Mouse (Mus musculus): ENCODE data around the gene Unc93a. TPM values are rescaled to one million over a fixed set of nuclear protein-coding genes. Genes with fewer than 3 reads are reported as not detected.
"Not testable (repeated sequence)": the region's sequence is repeated elsewhere in the genome, so short reads cannot be mapped to it uniquely, and the experiment has no call there.

The Unc93a gene
- under 1 TPM in 1 of 2 experiments, not detected in 1; 0.12 TPM for total RNA-seq (2021)
- long read RNA-seq, experiment 1 = 0 reads
- long read RNA-seq, experiment 2 = 0 reads

DNA sequence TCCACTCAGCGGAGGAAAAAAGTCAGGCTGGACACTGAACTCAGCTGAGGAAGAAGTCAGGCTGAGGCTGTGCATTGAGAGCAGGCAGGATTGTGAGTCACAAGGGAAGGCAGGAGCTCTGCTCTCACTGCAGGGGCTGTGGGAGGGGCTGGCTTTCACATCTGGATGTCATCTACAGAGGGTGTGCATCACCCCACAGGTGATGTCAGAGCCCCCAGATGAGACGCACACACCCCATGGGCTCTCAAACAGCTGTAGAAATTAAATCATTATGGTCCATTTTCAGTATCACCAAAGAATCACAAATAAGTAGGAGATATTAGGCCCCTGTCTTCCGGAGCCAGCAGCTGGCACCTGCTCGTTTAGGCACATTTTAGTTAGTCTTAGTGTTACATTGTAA is at the start of gene Unc93a:
TSS of gene Unc93a (minus strand) at position 101 of the 400 bp plus-strand sequence.
- DNase-seq (ENCODE audit: low spot score in 2 of 2) = not testable (repeated sequence)

DNA sequence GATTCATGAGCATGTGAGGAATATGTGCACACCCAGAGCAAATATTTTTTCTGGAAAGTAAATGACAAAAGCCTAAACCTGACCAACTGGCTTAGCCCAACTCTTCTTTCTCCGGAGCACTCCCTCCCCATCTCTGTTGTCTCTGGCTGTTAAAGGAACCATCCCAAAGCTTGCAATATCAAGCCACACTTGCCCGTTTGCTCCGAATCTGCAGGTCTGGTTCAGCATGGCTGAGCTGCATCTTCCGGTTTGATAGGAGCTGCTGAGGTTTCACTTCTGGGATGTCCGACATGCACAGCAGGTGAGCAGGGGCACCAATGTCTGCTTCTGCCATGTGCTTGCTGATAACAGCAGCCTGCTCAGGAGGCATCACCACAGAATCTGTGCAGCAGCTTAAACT is 48.9 kb upstream of the Unc93a start:
- DNase-seq (ENCODE audit: low spot score in 2 of 2) = not testable (repeated sequence)

DNA sequence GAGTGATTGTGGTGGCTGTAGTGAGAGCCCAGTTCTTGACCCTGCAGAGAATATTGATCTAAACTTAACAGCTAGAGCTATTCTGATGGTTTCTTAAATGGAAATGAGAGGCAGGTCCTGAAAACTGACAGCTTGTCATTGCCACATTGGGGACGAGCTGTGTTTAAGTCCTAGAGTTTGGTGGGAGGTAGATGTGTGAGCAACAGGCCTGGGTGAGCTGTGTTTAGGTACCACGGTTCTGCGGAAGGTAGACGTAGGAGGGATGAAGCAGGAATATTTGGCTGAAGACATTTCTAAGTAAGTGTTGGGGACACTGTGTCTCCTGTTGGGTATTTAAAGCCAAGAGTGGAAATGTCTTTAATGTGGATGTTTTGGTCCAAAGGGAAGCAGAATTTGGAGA is 47.4 kb upstream of the Unc93a start:
- DNase-seq (ENCODE audit: low spot score in 2 of 2) = not testable (repeated sequence)

DNA sequence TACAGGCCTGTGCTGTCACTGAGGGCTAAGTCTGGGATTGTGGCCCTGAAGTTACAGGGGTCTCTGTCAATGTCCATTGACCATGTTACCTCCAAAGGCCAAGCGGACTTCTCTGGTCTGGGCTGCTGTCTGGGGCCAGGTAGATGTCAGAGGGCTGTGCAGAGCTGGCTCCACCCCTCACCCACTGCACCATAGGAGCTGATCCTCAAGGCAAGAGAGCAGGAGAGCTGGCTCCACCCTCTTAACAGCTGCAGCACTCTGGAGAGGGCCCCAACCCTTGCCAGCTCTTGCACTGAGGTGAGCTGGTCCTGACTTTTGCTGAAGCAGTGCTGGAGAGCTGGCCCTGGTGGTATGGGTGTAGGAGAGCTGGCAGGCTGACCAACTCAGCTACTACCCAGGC is 46.2 kb upstream of the Unc93a start:
- DNase-seq (ENCODE audit: low spot score in 2 of 2) = not testable (repeated sequence)

DNA sequence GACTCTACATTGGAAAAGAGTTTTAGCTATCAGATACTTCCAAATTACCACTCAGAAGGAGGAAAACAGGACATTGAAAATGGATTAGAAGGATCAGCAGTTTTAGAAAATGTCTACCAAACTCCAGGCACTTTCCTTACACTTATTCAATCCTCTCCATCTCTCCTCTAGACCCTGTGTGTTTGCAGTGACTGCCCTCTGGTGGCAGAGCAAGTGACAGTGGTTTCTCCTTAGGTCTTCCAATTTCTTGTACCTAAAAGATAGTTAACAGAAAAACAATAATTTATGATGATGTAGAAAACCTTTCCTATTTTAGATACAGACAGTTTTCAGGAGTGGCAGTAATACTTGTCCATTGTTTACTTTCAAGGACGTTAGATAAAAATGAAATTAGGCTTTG is 44.0 kb upstream of the Unc93a start:
- DNase-seq (ENCODE audit: low spot score in 2 of 2) = not testable (repeated sequence)

DNA sequence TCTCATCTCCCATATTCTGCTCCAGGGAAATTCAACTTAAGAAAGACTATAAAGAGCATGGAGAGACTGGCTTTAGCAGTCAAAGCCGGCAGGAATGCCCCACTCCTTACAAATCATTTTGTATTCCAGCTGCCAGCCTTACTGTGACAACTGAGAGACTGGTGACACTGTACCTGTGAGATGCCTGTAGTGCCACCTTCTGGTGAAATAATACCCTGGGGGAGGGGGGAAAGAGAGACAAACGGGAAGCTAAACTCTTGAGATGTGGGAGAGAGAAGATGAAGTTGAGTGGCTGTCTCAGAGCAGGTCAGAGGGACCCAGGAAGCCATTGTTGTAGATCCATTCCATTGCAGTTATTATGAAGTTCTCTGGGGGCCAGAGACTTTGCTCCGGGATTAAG is 42.4 kb upstream of the Unc93a start:
- not testable (repeated sequence) for DNase-seq (ENCODE audit: low spot score in 2 of 2)

DNA sequence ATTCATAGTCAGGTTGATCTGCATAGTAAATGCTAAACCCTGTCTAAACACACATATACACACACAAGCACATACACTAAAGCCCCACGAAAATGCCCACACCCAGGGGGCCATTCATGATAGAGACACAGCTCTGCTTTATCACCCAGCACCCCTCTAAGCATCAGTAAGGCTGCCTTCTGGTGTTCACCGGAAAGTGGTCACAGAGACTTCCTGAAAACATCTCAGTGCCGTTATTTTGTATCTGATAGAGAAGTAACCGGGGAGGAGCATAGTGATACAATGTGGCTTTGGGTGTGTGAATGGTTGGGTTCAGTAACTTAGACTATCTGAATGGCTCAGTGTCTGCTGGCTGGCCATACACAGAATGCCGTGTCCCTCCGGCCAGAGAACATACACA is 42.0 kb upstream of the Unc93a start:
- not testable (repeated sequence) for DNase-seq (ENCODE audit: low spot score in 2 of 2)

DNA sequence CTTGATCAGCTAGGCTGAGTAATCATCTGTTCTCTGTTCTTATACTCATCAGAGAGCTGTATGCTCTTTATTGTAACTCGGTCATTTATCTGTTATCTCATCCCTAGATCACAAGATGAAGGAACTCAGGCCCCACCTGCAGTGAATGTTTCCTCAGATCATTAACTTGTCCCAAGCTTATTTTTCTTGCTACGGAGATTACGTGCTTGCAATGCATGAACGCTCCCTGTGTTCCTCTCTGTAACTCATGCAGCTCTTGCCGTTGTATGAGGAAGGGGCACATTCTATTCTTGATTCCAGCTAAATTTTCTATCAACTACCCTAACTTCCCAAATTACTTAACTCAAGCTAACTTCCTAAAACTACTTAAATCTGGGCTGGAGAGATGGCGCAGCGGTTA is 14.5 kb upstream of the Unc93a start:
- not testable (repeated sequence) for DNase-seq (ENCODE audit: low spot score in 2 of 2)

DNA sequence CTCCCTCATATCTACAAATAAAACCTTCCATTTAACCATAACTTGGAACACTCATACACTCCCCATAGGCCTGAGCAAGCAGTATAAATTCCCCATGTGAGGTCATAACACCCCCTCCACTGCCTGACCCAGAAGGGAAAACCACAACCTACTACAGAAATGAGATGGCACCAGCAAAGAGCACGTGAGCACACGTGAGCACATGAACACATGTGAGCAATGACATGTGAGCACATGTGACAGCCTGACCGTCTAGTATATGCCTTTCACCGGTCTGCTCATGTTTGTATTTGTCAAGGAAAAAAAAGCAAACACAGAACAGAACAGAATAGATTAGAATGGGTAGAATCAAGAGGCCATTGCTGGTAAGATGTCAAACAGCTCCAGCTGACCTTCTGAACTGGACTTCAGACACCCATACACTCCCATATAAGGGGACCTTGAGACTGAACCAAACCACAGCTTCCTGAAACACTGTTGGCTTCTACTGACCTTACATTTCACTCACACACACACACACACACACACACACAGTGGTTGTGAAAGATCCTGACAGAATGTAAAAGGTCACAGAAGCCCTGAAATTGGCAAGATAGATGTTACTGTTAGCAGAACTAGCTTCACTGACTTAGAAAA is 13.1 kb upstream of the Unc93a start:
- not testable (repeated sequence) for DNase-seq (ENCODE audit: low spot score in 2 of 2)

DNA sequence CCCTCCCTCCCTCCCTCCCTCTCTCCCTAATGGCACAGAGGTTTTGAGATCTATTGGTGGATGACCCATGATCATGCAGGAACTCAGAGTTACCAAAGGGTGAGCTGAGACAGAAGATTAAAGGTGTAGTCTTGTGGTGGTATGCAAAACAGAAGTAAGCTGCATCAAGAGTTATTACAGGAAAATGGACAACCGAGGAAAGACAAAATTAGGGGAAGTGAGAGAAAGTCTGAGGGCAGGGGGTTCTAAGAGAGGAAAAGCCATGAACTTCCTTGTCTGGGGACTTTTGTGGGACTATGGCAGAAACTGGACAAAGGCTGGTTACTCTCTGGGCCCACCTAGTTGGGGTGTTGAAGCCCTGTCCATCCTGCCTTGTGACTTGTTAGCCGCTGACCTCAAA is 11.1 kb upstream of the Unc93a start:
- DNase-seq (ENCODE audit: low spot score in 2 of 2) = not testable (repeated sequence)

DNA sequence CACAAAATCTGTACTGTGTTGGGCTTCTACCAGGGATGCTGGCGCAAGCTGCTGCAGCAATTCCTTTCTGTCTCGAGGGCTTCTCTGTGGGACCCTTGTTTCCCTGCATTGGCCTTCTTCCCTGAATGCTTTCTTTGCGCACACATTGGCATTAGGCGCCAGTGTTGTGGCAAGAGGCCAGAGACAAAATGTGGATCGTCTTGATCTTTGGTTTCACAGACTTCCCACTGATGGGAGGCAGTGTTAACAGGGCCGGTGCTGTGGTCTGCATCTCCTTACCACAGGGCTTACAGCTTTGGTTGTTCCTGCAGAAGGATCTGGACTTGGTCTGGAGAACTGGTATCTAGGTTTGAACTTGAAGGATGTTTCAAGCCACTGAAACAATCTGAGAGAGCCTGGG is 3.7 kb upstream of the Unc93a start:
- peak; percentile 37 to 59 for DNase-seq (ENCODE audit: low spot score in 2 of 2)

DNA sequence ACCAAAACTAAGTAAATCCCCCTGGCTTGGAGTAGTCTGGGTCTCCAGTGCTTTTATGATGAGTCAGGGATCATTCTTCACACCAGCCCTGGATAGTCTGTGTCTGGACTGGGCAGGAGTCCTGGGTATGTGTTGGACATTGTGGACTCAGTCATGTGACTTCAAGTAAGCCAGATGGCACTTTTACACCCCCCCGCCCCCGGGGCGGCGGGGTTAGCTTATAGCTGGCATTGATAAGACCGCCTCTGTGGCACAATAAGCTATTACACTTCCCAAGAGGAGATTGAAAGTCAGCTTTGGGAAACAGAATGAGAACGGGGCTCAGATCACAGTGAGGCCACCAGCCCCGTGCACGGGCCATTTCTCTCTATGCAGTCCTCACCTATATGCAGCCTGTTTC is 742 bp upstream of the Unc93a start:
- not testable (repeated sequence) for DNase-seq (ENCODE audit: low spot score in 2 of 2)

DNA sequence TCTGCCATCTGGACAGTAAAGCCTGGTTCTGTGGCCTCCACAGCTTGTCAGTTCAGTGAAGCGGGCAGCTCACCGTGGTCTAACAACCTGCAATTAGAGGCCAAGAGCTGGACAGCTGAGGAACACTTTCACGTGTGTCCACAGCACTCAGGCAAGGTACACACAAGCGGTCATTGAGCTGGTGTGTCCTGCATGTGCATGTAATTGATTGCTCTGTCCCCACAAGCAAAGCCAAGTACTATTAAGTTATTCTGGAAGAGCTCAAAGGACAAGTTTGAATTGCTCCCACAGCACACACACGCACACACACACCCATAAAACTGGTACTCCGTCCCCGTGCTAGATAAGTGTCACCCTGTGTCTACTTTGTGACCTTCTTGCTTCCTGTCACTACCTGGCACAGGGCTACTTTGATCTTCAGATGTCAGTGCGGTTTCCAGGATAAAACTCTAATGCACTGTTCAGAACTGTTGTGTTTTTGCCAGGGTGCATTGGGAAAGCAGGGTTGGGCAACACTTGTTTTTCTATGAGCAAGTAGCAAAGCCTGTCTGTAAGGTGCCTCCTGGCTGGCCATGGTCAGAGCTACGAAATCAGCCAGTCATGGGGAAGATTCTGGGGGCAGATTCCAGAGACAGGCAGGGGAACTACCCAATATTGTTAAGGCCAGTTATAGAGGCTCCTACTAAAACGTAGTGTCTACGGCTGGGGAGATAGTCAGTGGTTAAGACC is 1.7 kb downstream of the Unc93a start:
- DNase-seq (ENCODE audit: low spot score in 2 of 2) = not testable (repeated sequence)

DNA sequence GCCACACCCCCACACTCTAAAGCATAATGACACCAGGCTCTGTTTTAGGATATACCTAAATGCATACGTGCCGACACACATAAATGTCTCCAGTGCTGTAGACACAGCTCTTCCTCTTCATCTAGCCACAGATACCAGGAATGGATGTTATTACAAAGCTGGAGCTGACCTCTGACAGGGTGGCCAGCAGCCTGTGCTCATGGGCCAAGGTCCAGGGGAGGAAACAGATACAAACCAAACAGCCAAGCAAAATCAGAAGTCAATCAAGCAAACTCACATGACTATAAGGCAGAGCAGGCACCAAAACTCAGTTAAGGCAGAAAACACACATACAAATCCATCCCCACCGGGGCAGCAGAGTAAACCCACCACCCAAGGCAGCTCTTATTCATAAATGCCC is 2.3 kb downstream of the Unc93a start:
- not testable (repeated sequence) for DNase-seq (ENCODE audit: low spot score in 2 of 2)

DNA sequence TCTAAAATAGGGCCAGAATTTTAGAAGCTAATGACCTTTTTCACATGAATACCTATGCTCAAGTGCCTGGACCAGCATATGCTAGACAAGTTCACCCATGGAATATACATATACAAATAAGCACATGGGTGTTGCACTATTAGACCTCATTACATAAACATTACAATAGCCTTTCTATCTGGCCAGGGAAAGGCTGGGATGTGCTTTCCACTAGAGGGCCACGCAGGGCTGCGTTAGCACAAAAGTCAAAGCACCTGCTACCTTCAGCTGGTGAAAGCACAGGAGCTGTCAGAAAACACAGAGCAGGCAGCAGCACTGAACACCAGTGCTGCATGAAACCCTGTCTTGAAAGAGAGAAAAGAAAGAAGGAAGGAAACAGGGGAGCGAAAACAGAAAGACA is 7.4 kb downstream of the Unc93a start:
- DNase-seq (ENCODE audit: low spot score in 2 of 2) = not testable (repeated sequence)

DNA sequence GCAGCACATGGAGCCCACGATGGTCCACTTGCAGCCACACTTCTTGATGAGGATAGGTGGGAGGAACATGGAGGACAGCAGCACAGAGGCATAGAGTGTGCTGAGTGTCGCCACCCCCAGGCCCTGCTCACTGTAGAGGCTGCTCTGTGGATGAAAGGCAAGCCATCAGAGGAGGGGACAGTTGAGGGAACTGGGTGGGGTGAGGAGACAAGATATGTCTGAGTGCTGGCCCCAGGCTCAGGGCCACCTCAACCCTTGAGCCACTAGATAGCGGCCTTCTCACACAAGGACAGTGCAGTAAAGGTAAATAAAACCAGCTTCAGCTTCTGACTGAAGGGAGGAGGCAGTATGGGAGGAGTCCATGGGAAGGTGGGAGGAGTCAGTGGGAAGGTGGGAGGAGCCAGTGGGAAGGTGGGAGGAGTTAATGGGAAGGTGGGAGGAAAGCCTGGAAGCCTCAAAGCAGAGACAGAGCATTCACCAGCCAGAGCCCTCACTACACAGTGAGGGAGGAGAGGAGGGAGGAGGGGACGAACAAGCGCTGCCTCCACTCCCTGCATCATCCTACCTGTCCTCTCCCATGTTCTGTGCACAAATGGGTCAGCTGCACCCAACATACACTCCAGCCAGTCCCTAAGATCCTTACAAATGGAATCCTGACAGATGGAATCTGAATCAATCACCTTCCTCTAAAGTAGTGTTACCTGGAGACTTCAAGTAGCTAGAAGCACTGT is 8.1 kb downstream of the Unc93a start:
- DNase-seq (ENCODE audit: low spot score in 2 of 2) = not testable (repeated sequence)

DNA sequence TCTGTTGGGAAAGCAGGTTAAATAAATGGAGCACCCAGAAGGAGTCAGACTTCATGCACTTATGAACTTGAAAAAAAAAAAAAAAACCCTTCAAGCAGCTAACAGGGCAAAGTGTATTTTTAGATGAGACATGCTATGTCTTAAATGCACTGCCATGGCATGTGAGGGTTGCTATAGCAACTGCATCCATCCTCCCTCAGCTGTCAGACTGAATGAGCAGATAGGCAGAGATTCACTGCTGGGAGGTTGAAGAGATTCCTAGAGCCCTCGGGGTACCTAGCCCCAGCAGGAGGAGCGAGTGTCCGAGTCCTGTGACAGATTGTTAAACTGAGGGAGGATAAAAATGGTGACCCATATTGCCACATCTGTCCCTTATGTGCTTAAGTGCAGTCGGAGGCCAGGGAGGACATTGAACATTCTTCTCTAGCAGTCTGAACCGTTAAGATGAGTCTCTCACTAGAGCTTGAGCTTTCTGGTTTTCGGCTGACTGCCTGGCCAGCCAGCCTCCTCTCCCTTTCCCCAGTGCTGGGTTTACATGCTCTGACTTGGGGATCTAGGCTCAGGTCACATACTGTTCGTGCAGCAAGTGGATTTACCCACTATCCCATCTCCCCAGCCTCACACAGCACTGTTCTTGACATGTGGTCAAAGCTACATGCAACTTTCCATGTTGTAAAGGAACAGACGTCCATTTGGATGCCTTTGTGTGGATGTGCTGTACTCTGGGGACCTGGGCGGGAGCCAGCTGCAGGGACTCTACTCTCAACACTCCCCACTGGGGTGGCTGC is 18.9 kb downstream of the Unc93a start:
- not testable (repeated sequence) for DNase-seq (ENCODE audit: low spot score in 2 of 2)

DNA sequence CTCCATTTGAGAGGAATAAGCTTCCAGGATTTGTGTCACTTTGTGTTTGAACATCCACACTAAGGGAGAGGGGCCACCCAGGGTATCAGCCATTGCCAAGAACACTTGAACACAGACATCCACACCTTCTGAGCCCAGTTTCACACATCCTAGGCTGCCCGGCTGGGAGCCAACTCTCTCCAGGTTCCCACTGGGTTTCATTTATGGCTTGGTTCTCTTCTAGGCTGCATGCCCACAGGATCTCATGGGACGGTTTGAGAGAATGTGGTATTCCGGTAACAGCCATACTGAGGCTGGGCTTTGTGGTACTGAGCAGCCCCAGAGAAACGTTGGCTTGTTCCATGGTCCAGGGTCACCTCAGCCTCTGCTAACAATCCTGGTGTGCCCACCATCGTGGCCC is 25.0 kb downstream of the Unc93a start:
- peak; percentile 40 to 53 for DNase-seq (ENCODE audit: low spot score in 2 of 2)

DNA sequence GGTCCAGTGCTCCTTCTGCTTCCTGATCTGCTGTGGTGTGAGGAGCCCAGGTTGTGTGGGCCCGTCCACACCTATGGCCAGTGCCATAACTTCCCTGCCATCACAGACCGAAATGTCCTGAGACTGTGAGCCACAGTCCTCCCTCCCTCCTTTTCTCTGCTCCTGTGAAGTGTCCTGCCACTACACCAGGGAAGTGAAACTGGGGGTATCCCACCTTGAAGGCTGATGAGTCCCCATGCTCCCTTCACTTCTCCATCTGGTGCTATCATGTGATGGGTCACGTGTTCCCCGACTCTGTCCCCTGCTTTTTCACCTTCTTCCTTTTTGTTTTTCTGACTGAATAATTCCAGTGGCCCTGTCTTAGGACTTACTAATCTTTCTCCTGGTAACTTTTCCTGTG is 38.6 kb downstream of the Unc93a start:
- not testable (repeated sequence) for DNase-seq (ENCODE audit: low spot score in 2 of 2)

DNA sequence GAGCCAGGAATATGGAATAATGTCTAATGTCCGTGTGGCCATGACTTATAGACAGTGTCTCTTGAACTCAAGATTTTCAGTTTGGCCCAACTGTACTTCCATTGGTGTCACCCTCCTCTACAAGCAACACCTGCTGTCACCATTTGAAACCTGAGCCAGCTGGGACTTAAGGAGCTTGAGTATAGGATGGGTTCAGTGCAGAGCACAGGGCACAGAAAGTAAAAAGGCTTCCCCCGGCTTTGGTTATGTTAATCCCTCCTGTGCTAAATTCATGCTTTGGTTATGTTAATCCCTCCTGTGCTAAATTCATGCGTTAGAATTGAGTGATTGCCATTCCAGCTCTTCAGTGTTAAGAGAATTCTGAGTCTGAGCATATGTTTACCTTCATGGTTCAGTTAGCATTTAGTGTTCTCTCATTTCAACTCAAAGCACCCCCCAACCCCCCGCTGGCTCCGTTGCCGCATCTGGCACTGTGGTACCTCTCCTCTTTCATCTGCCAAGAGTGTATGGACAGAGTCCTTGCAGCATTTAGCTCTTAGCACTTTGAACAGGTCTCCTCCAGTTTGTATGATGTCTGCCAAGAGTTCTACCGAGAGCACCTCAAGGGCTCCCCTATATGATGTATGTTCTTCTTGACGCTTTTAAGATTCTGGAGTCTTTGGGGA is 39.4 kb downstream of the Unc93a start:
- DNase-seq (ENCODE audit: low spot score in 2 of 2) = not testable (repeated sequence)

DNA sequence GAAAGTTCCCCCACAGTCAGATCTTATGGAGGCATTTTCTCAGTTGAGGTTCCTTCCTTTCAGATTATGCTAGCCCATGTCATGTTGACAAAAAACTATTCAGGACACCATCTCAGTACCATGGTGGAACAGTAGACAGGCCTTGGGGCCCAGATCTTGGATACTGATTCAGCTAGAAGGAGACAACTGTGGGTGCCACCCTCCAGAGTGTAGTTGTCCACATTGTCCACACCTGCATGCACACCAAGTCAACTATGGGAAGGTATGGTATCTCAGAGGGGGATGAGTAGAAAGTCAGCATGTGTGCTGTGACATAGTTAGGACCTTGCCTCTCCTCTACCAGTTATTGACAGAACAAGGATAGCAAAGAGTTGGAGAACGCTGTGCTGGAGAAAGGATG is 40.1 kb downstream of the Unc93a start:
- not testable (repeated sequence) for DNase-seq (ENCODE audit: low spot score in 2 of 2)
